Mouse (Mus musculus) ES-E14 (cell line): ENCODE measurements at regions not wholly inside any gene's neighbourhood (a gene's known extent, or its start where the extent isn't known, plus 50 kb on each side); places are given as distances from the start of the nearest gene placed in this dataset.

Source experiments
- DNase-seq: peaks from one replicate; pipeline ENCODE4 v3.0.0-alpha.2; 2013; ENCODE audit warnings: low read depth, low spot score
- H3K27ac ChIP-seq: 2 replicates; pipeline ENCODE4 v1.5.1; 2012; ENCODE audit warnings: low read depth, mild to moderate bottlenecking, low read length, moderate library complexity, mixed read lengths; ENCODE audit not compliant: poor library complexity, insufficient read depth, severe bottlenecking
- H3K36me3 ChIP-seq: 2 replicates; pipeline ENCODE4 v1.6.1; 2012; ENCODE audit warnings: mild to moderate bottlenecking, low read length, moderate library complexity, mixed read lengths; ENCODE audit not compliant: control insufficient read depth, poor library complexity, insufficient read depth, severe bottlenecking
- H3K4me1 ChIP-seq, 2 experiments: fragments of 150-350 bp in 1 of 2; sonication (generic) in 1 of 2; 2 replicates each; pipeline ENCODE4 v1.6.1; 2012; ENCODE audit warnings: low read length in 2 of 2, mild to moderate bottlenecking in 1 of 2, mixed read lengths in 1 of 2; ENCODE audit not compliant: control insufficient read depth in 2 of 2, insufficient read depth in 2 of 2, poor library complexity in 1 of 2
- H3K4me3 ChIP-seq, 2 experiments: fragments of 150-350 bp in 1 of 2; sonication (generic) in 1 of 2; 2 replicates each; pipeline ENCODE4 v1.5.1; 2012; ENCODE audit warnings: low read length in 2 of 2, low read depth in 1 of 2, mild to moderate bottlenecking in 1 of 2, mixed read lengths in 1 of 2; ENCODE audit not compliant: insufficient read depth in 1 of 2, poor library complexity in 1 of 2, severe bottlenecking in 1 of 2
- H3K9ac ChIP-seq: 2 replicates; pipeline ENCODE4 v1.6.1; 2012; ENCODE audit warnings: low read depth, mild to moderate bottlenecking, low read length, mixed read lengths; ENCODE audit not compliant: poor library complexity, insufficient read depth, severe bottlenecking
- H3K9me3 ChIP-seq: fragments of 150-350 bp; sonication (generic); 2 replicates; pipeline ENCODE4 v1.6.1; 2012; ENCODE audit warnings: low read depth, mild to moderate bottlenecking, low read length; ENCODE audit not compliant: control insufficient read depth, insufficient read depth
- CHD2 ChIP-seq: IDR thresholded peaks from 2 replicates; pipeline ENCODE4 v1.6.1; 2014; ENCODE audit warnings: mild to moderate bottlenecking, low read depth, low read length, inconsistent platforms
- HCFC1 ChIP-seq: IDR thresholded peaks from 2 replicates; pipeline ENCODE4 v1.6.1; 2012; ENCODE audit warnings: low read length, inconsistent platforms, borderline replicate concordance; ENCODE audit not compliant: insufficient read depth
- MAFK ChIP-seq: IDR thresholded peaks from 2 replicates; pipeline ENCODE4 v1.6.1; 2014; ENCODE audit warnings: mild to moderate bottlenecking, low read depth, low read length, inconsistent platforms; ENCODE audit not compliant: insufficient read depth
- ZC3H11A ChIP-seq: IDR thresholded peaks from 2 replicates; pipeline ENCODE4 v1.6.1; 2012; ENCODE audit warnings: low read depth, mild to moderate bottlenecking, inconsistent platforms, low read length, borderline replicate concordance
- ZNF384 ChIP-seq: IDR thresholded peaks from 2 replicates; pipeline ENCODE4 v1.6.1; 2012; ENCODE audit warnings: low read depth, low read length, inconsistent platforms
- in situ Hi-C, 2 experiments: fragments of 600-800 bp; cut with MboI; formaldehyde crosslinking; loops; one replicate each; pipeline ENCODE4 v1.15.1; 2025; ENCODE audit warnings: low sequenced_read_pairs in 2 of 2, inconsistent platforms in 1 of 2; ENCODE audit not compliant: unreplicated experiment in 2 of 2

- H3K36me3 ChIP-seq, result no peaks in the 10 kb centered on the region
- no peaks in the 10 kb centered on the region for H3K9me3 ChIP-seq
- no peak overlapping the region for H3K27ac ChIP-seq
- H3K4me3 ChIP-seq, result no peak overlapping the region
- DNase-seq, result no peak
- in situ Hi-C loops, result no loop called here
- no peak for TF ChIP-seq ZNF384
- no peak for TF ChIP-seq HCFC1
- TF ChIP-seq ZC3H11A, result no peak
- TF ChIP-seq CHD2, result no peak
- no peak for TF ChIP-seq MAFK
- H3K9ac ChIP-seq, result no peak overlapping the region
- no peaks in the 10 kb centered on the region for H3K4me1 ChIP-seq
Measured at GRCm38 (mm10) chr14:105589261-105589660, 307.4 kb downstream of the Spry2 start.

GRCm38 (mm10) chr14:105588391-105589163 lies 308.0 kb downstream of the Spry2 start:
- Histone ChIP-seq H3K9me3 (no peaks in the 10 kb centered on the region), H3K27ac (no peak overlapping the region), H3K4me3 (no peak overlapping the region), H3K9ac (no peak overlapping the region), H3K4me1 (no peaks in the 10 kb centered on the region), H3K36me3 (no peaks in the 10 kb centered on the region)
- DNase-seq, result no peak
- TF ChIP-seq CHD2 (no peak), MAFK (no peak)
- in situ Hi-C loops, result no loop called here

- H3K9ac ChIP-seq, result no peak overlapping the region
- no peak overlapping the region for H3K27ac ChIP-seq
- H3K4me1 ChIP-seq, result no peaks in the 10 kb centered on the region
- no peaks in the 10 kb centered on the region for H3K36me3 ChIP-seq
- TF ChIP-seq CHD2 (no peak), ZC3H11A (no peak)
- no peaks in the 10 kb centered on the region for H3K9me3 ChIP-seq
- in situ Hi-C loops, result no loop called here
- no peak for DNase-seq
- no peak overlapping the region for H3K4me3 ChIP-seq
Measured at GRCm38 (mm10) chr14:105588029-105588390, 308.6 kb downstream of the Spry2 start.

- DNase-seq, result no peak
- H3K9ac ChIP-seq, result no peak overlapping the region
- H3K4me3 ChIP-seq, result no peak overlapping the region
- H3K4me1 ChIP-seq, result no peaks in the 10 kb centered on the region
- no peak overlapping the region for H3K27ac ChIP-seq
- no peak for TF ChIP-seq ZC3H11A
- no peak for TF ChIP-seq CHD2
- TF ChIP-seq ZNF384, result no peak
- no peak for TF ChIP-seq MAFK
- TF ChIP-seq HCFC1, result no peak
- no peaks in the 10 kb centered on the region for H3K36me3 ChIP-seq
- in situ Hi-C loops, result no loop called here
- no peaks in the 10 kb centered on the region for H3K9me3 ChIP-seq
Measured at GRCm38 (mm10) chr14:105584632-105585031, 312.0 kb downstream of the Spry2 start.

GRCm38 (mm10) chr14:105583497-105583896 lies 313.1 kb downstream of the Spry2 start:
- H3K27ac ChIP-seq, result no peak overlapping the region
- no peaks in the 10 kb centered on the region for H3K36me3 ChIP-seq
- no peaks in the 10 kb centered on the region for H3K9me3 ChIP-seq
- no peak overlapping the region for H3K9ac ChIP-seq
- no peak overlapping the region for H3K4me3 ChIP-seq
- no peak for DNase-seq
- in situ Hi-C loops, result no loop called here
- no peak for TF ChIP-seq ZC3H11A
- TF ChIP-seq HCFC1, result no peak
- H3K4me1 ChIP-seq, result no peaks in the 10 kb centered on the region
